Mouse (Mus musculus): Measurements from ENCODE around the gene Nfasc. TPM values are rescaled to one million over a fixed set of nuclear protein-coding genes. Genes with fewer than 3 reads are reported as not detected.

The Nfasc gene
- polyA plus RNA-seq, 1 experiment from 2014 or later: 25.5 TPM

DNA sequence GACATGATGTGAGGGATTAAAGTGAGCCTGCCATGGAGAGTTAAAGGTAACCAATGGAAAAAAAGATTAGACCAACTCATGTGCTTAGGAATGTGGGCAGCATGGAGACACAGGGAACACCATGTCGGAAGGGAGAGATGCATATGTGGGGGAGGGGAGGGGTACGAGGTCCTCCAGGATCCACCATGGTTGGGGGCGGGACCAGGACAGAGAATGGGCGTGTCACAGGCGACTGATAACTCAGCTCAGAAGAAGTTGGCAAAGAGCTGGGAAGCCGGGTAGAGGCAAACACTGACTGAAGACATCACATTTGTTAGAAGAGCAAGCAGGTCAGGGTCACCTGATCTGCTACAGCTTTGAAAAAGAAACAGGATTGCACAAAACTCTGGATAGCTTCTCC is 176.7 kb downstream of the Nfasc start:
- DNase-seq (ENCODE audit: low spot score): no peak
- no peaks in the 10 kb centered on the region for H3K36me3 ChIP-seq (ENCODE audit: control insufficient read depth, insufficient read depth, low read length)
- H3K4me3 ChIP-seq (ENCODE audit: low read depth, low read length): no peak overlapping the region
- H3K27me3 ChIP-seq (ENCODE audit: control insufficient read depth, insufficient read depth, low read length): no peaks in the 10 kb centered on the region
- H3K4me2 ChIP-seq (ENCODE audit: low read depth): no peak overlapping the region
- WGBS: 30% methylated on average over 6 of the region's 6 CpGs
- H3K9me3 ChIP-seq (ENCODE audit: control insufficient read depth, low read length): no peaks in the 10 kb centered on the region
- ATAC-seq (ENCODE audit: insufficient read depth, low FRiP score, low TSS enrichment): no peak
- no peak overlapping the region for H3K27ac ChIP-seq (ENCODE audit: low read depth, low read length)
- no peak overlapping the region for H3K9ac ChIP-seq (ENCODE audit: low read length)
- H3K4me1 ChIP-seq (ENCODE audit: control insufficient read depth, insufficient read depth, low read length): peaks cover 8% of the 10 kb centered on the region

DNA sequence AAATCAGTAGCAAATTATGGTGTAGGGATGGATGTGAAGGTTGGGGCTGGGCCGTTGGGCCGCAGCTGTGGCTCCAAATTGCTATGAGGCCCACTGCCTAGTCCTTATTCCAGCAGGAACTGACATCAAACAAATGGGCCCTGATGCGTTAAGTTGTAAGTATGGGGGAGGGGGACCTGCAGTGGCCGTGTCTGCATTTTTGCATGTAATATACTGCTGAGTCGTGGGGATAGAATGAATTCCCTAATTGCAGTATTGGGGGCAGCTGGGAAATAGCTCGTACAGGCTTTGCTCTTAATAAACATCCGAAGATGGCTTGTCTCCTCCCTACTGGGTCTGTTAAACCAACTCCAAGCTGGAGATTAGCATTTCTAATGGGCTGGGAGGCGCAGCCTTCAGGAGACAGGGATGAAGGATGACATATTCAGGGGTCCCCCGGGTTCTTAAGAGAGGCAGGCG is 179.2 kb downstream of the Nfasc start:
- Histone ChIP-seq H3K4me2 (ENCODE audit: low read depth) (no peak overlapping the region), H3K9me3 (ENCODE audit: control insufficient read depth, low read length) (no peaks in the 10 kb centered on the region), H3K9ac (ENCODE audit: low read length) (no peak overlapping the region), H3K27me3 (ENCODE audit: control insufficient read depth, insufficient read depth, low read length) (no peaks in the 10 kb centered on the region), H3K36me3 (ENCODE audit: control insufficient read depth, insufficient read depth, low read length) (no peaks in the 10 kb centered on the region), H3K27ac (ENCODE audit: low read depth, low read length) (peak overlapping the region; percentile 85), H3K4me3 (ENCODE audit: low read depth, low read length) (no peak overlapping the region), H3K4me1 (ENCODE audit: control insufficient read depth, insufficient read depth, low read length) (peaks cover 23% of the 10 kb centered on the region)
- DNase-seq (ENCODE audit: low spot score) (peak; percentile 76), ATAC-seq (ENCODE audit: insufficient read depth, low FRiP score, low TSS enrichment) (peak; percentile 69)
- WGBS: 6% methylated on average over 10 of the region's 10 CpGs

DNA sequence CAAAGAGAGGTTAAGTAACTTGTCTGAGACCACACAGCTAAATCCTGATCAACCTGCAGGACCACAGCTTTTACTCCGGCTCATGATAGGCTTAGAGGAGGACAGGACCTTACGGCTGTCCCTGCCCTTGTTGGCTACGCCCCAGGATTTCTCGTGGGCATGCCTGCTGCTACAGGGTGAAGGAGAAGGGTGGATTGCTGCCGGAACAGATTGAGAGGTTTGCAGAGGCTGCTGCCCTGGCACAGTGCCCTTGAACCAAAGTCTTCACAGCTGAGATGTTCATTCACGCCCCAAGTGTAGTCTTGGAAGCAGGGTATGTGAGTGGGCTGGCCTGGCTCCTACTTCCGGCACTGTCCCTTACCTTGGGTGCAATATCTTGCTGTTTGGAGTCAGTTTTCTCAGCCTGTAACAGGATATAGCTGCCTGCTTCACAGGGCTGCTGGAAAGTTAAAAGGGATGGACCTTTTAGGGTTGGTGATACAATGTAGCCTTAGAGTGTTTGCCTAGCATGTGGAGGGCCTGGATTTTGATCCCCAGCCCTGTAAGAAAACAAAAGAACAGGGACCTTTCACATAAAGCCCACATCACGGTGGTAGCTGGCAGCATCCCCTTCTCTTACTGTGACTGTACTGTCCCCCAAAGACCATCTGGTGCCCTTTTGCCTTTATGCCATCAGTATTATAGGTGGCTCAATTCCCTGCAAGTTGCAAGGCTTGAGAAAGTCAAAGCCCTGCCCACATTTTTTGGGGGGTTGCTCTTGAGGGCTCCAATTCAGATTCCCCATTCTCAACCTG is 180.5 kb downstream of the Nfasc start:
- Histone ChIP-seq H3K4me3 (ENCODE audit: low read depth, low read length) (no peak overlapping the region), H3K4me1 (ENCODE audit: control insufficient read depth, insufficient read depth, low read length) (peaks cover 24% of the 10 kb centered on the region), H3K4me2 (ENCODE audit: low read depth) (no peak overlapping the region), H3K36me3 (ENCODE audit: control insufficient read depth, insufficient read depth, low read length) (no peaks in the 10 kb centered on the region), H3K27ac (ENCODE audit: low read depth, low read length) (peak overlapping the region; percentile 14; the same call in 1 of the 2 replicates), H3K9me3 (ENCODE audit: control insufficient read depth, low read length) (no peaks in the 10 kb centered on the region), H3K27me3 (ENCODE audit: control insufficient read depth, insufficient read depth, low read length) (no peaks in the 10 kb centered on the region), H3K9ac (ENCODE audit: low read length) (no peak overlapping the region)
- ATAC-seq (ENCODE audit: insufficient read depth, low FRiP score, low TSS enrichment) (no peak), DNase-seq (ENCODE audit: low spot score) (no peak)
- WGBS: 75% methylated on average over 8 of the region's 8 CpGs

DNA sequence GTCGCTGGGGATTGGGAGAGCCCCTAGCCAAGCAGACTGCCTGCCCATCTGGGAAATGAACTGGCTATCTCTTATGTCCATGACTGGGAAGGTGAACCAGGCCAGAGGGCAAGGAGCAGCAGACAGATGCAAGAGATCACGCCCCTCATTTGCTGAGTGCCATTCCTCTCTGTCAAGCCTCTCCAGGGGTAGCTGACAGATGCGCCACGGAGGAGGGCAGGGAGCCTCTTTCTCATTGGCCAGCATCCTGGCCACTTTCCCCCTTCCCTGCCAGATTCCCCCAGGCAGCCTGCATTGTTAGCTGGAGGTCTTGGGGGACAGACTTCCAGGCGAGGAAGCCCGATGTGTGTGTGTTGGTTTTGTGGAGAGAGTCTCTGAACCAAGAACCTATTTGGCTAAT is 182.6 kb downstream of the Nfasc start:
- Histone ChIP-seq H3K36me3 (ENCODE audit: control insufficient read depth, insufficient read depth, low read length) (no peaks in the 10 kb centered on the region), H3K27me3 (ENCODE audit: control insufficient read depth, insufficient read depth, low read length) (no peaks in the 10 kb centered on the region), H3K4me3 (ENCODE audit: low read depth, low read length) (no peak overlapping the region), H3K9me3 (ENCODE audit: control insufficient read depth, low read length) (no peaks in the 10 kb centered on the region), H3K9ac (ENCODE audit: low read length) (no peak overlapping the region), H3K27ac (ENCODE audit: low read depth, low read length) (peak overlapping the region; percentile 67), H3K4me1 (ENCODE audit: control insufficient read depth, insufficient read depth, low read length) (peaks cover 24% of the 10 kb centered on the region), H3K4me2 (ENCODE audit: low read depth) (no peak overlapping the region)
- peak; percentile 77 for DNase-seq (ENCODE audit: low spot score)
- WGBS: 5% methylated on average over 6 of the region's 6 CpGs
- peak; percentile 51 for ATAC-seq (ENCODE audit: insufficient read depth, low FRiP score, low TSS enrichment)

DNA sequence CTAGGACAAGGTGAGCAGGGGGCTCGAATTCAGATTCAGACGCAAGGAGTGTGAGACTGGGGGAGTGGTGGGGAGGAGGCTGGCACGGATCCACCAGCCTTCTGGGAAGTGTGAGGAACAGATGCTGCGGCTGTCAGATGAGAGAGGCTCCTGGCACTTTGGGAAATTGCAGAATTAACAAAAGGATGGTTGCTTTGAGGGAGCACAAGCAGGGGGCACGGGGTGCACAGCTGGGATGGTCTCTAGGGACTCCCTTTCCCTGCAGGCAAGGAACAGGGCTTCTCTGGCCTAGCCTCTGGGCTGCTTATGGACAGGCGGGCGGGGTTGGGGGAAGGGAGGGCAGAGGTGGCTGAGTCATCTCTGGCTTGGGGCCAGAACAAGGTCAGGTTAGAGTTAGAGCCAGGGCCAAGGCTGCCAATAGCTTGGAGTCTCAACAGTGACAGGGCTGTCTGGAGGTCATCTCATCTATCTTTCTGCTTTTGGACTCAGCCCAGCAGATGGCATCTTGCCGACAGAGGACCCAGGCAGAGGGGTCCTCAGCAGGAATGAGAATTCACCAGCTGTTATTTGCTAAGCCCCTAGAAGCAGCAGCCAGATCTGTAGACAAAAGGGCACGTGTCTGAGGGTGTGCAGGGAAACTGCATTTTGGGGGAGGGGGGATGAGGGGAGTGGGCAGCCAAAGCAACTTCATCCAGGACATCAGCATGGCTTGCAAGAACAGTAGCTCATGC is 183.5 kb downstream of the Nfasc start:
- Histone ChIP-seq H3K4me3 (ENCODE audit: low read depth, low read length) (no peak overlapping the region), H3K27me3 (ENCODE audit: control insufficient read depth, insufficient read depth, low read length) (no peaks in the 10 kb centered on the region), H3K36me3 (ENCODE audit: control insufficient read depth, insufficient read depth, low read length) (no peaks in the 10 kb centered on the region), H3K27ac (ENCODE audit: low read depth, low read length) (peak overlapping the region; percentile 67), H3K4me1 (ENCODE audit: control insufficient read depth, insufficient read depth, low read length) (peaks cover 24% of the 10 kb centered on the region), H3K9ac (ENCODE audit: low read length) (peak overlapping the region; percentile 10; the same call in 1 of the 2 replicates), H3K4me2 (ENCODE audit: low read depth) (no peak overlapping the region), H3K9me3 (ENCODE audit: control insufficient read depth, low read length) (no peaks in the 10 kb centered on the region)
- whole genome bisulfite sequencing: 26% methylated on average over 9 of the region's 9 CpGs
- ATAC-seq (ENCODE audit: insufficient read depth, low FRiP score, low TSS enrichment): peak; percentile 51; the same call in 1 of the 2 replicates
- DNase-seq (ENCODE audit: low spot score): peak; percentile 71

DNA sequence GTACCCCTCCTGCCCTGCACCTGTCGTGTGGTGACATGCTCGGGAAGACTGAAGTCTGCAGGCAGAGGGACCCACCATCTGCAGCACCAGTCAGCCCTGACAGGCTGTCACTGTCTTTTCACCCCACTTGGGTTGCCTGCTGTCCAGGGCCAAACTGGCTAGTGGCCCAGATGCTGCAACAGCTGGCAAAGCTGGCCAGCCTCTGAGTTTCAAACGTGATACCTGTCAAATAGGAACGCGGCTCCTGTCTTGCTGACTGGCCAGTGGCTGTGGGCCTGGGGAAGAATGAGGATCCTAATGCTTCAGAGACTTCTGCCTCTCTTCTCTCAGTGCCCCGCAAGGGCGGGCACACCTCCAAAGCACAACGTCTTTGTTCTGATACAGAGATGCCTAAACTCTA is 197.8 kb downstream of the Nfasc start:
- Histone ChIP-seq H3K27ac (ENCODE audit: low read depth, low read length) (no peak overlapping the region), H3K4me1 (ENCODE audit: control insufficient read depth, insufficient read depth, low read length) (no peaks in the 10 kb centered on the region)
- 69% methylated on average over 8 of the region's 8 CpGs for WGBS

DNA sequence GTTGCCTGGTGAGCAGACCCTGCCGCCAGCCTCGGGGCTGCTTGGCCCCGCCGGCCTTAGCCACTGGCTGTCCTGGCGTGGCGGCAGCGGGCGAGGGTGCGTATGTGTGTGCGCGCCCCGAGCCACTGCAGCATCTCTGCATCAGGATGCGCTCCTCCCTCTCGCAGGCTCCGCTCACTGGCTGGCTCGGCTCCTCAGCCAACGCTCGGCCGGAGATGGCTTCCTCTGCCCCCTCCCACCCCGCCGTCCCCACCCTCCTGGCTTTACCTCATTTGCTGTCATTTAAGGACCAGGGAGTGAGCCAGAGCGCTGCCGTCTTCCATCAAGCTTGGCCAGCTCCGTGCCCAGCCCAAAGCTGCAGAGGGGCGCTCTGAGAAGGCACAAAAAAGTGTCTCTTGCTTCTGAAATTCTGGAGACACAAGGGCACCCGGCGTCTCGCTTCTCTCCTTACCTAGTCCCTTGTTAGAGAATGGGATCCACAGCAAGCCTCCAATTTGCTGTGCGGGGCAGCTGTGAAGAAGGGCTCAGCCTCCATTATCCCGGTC is 198.8 kb downstream of the Nfasc start, which contains the start of gene Cntn2:
Cntn2 (minus strand) TSS at position 495 of the 545 bp plus-strand sequence.
- Histone ChIP-seq H3K4me1 (ENCODE audit: control insufficient read depth, insufficient read depth, low read length) (no peaks in the 10 kb centered on the region), H3K4me3 (ENCODE audit: low read depth, low read length) (peak within 1 kb of the TSS; percentile 39), H3K9me3 (ENCODE audit: control insufficient read depth, low read length) (no peaks in the 10 kb centered on the region), H3K27ac (ENCODE audit: low read depth, low read length) (peak within 1 kb of the TSS; percentile 56; the same call in 1 of the 2 replicates), H3K9ac (ENCODE audit: low read length) (peak within 1 kb of the TSS; percentile 53), H3K27me3 (ENCODE audit: control insufficient read depth, insufficient read depth, low read length) (peaks cover 21% of the 10 kb centered on the region), H3K4me2 (ENCODE audit: low read depth) (peak within 1 kb of the TSS; percentile 50), H3K36me3 (ENCODE audit: control insufficient read depth, insufficient read depth, low read length) (no peaks in the 10 kb centered on the region)
- ATAC-seq (ENCODE audit: insufficient read depth, low FRiP score, low TSS enrichment) (peak; percentile 61; the same call in 1 of the 2 replicates), DNase-seq (ENCODE audit: low spot score) (peak; percentile 76)
- under 1% methylated on average over 30 of the region's 30 CpGs for WGBS

More for the DNA sequence above, 197.8 kb downstream of the Nfasc start:
- H3K27me3 ChIP-seq (ENCODE audit: control insufficient read depth, insufficient read depth, low read length): peaks cover 21% of the 10 kb centered on the region
- H3K9ac ChIP-seq (ENCODE audit: low read length): no peak overlapping the region
- H3K4me3 ChIP-seq (ENCODE audit: low read depth, low read length): no peak overlapping the region
- DNase-seq (ENCODE audit: low spot score) (no peak), ATAC-seq (ENCODE audit: insufficient read depth, low FRiP score, low TSS enrichment) (no peak)
- no peaks in the 10 kb centered on the region for H3K36me3 ChIP-seq (ENCODE audit: control insufficient read depth, insufficient read depth, low read length)
- H3K4me2 ChIP-seq (ENCODE audit: low read depth): no peak overlapping the region
- no peaks in the 10 kb centered on the region for H3K9me3 ChIP-seq (ENCODE audit: control insufficient read depth, low read length)

DNA sequence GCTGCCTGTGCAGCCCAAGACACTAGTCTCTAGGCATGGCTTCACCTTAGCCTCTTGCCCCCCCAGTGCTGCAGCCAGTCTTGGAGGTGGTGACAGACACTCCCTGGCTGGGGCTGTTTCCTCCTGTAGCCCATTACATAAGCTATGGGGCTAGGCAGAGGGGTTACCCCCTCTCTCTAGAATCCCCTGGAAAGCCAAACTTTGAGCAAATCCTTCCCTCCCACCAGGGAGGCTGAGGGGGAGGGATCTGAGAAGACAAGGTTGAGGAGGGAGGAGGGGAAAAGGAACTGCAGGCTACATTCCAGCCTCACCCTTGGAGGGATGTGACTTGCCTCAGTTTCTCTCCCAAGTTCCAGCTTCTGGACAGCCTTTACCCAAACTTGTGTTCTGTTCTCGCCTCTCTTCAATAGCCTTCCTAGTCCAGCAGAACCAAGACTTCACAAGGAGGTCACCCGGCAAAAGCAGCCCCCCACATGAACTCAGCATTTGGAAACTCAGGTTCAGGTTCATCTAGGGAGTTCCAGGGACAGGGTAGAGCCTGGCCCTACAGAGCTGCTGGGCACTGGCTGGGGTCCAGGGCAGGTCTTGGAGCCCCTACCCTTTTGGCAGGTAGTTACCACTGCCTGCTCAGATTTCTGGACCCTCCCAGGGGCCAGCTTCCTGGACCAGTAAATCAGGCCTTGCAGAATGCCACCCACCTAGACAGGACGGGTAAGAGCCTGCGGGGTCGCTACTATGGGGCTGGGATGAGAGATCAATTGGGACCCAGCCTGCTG is 199.6 kb downstream of the Nfasc start:
- Histone ChIP-seq H3K4me3 (ENCODE audit: low read depth, low read length) (peak overlapping the region; percentile 39), H3K9me3 (ENCODE audit: control insufficient read depth, low read length) (no peaks in the 10 kb centered on the region), H3K4me1 (ENCODE audit: control insufficient read depth, insufficient read depth, low read length) (no peaks in the 10 kb centered on the region), H3K27ac (ENCODE audit: low read depth, low read length) (0 out of 2 replicates have a peak overlapping the region, but pooled peaks have one; percentile 40), H3K36me3 (ENCODE audit: control insufficient read depth, insufficient read depth, low read length) (no peaks in the 10 kb centered on the region), H3K9ac (ENCODE audit: low read length) (peak overlapping the region; percentile 53), H3K4me2 (ENCODE audit: low read depth) (peak overlapping the region; percentile 50), H3K27me3 (ENCODE audit: control insufficient read depth, insufficient read depth, low read length) (peaks cover 21% of the 10 kb centered on the region)
- WGBS: 18% methylated on average over 5 of the region's 5 CpGs
- ATAC-seq (ENCODE audit: insufficient read depth, low FRiP score, low TSS enrichment) (no peak), DNase-seq (ENCODE audit: low spot score) (no peak)
